Mouse (Mus musculus) layer of hippocampus, postnatal 14 days (tissue): ENCODE data around the gene Gmds. TPM values are rescaled to one million over a fixed set of nuclear protein-coding genes. Genes with fewer than 3 reads are reported as not detected.

Experiments
- DNase-seq, 2 experiments: peaks; one replicate each; pipeline ENCODE4 v3.0.0; 2021 to 2022; ENCODE audit warnings: low spot score in 2 of 2, mixed read lengths in 1 of 2
- total RNA-seq, 2 experiments: library from RNA; stranded (reverse); gene quantifications; 2 replicates each; pipeline ENCODE4 v1.2.3; 2021

Gmds gene
- total RNA-seq, 2 experiments from 2014 or later, result 15.8 to 18.0 TPM

DNA sequence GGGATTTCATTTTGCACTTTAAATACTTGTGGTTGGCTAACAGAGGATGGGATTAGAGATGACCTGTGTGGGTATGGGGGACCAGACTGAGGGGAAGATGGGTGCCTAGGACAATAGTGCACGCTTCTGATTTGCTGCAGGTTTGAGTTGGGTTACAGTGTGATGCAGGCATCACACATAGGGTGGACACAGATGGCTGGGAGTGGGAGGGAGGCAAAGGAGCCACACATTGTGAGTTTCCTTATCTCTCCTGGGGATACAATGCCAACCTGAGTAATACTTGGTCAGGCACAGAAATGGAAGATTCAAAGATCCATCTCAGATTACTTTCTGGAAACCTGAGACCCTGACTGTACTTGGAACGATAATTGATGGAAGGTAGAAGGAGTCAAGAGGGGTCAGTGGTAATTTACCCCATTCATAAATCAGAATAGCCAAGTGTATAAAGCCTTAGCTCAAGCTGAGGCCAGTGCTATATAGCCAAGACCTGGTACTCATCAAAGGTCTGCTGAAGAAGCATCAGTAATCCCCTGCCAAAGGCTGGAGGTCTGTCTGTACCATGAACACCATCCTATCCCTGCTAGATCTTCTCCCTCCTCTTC is 445.5 kb downstream of the Gmds start:
- no peak for DNase-seq

- DNase-seq, result no peak
Measured at GRCm38 (mm10) chr13:31888500-31888899, 450.0 kb downstream of the Gmds start.

GRCm38 (mm10) chr13:31885769-31886168 is 452.8 kb downstream of the Gmds start:
- DNase-seq, result no peak

- peak in 1 of 2 experiments; percentile 16 for DNase-seq
Measured at GRCm38 (mm10) chr13:31878805-31879477, 459.6 kb downstream of the Gmds start.

DNA sequence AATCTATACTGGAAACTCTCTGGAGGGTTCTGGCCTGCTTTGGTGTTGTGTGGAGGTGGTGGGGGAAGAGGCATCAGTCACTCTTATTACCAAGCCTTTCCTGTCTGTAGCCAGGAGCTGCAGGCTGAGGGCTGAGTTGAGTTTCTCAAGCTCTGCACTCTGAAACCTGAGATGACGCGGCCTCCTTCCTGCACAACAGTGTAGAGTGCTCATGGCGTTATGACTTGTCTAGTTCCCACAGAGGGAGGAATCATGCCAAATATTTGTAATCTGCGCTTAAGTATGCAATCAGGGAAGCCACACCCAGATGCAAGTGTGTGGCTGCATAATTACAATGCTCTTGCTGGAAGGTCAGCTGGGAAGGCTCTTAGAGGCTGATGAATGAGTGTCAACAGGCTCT is 461.5 kb downstream of the Gmds start:
- no peak for DNase-seq

GRCm38 (mm10) chr13:31874427-31874826 is 464.1 kb downstream of the Gmds start:
- DNase-seq, result no peak

- no peak for DNase-seq
Measured at GRCm38 (mm10) chr13:31873269-31873668, 465.3 kb downstream of the Gmds start.

DNA sequence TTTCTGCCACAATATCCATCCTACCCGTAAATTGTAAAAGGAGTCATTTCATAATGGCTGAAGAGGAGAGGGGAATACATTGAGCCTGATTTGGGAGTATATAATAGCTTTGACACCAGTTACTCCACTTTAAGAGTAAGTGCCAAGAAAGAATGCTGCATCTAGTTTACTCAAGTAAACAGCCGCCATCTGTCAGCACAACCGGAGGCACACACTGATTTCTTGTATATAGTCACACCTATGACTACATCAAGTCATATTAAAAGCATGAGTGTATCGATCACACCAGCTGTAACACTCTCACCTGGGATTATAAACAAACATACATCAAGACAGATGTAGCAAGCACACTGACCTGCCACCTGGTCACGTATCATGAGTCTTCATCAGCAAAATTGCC is 473.8 kb downstream of the Gmds start:
- no peak for DNase-seq

- no peak for DNase-seq
Measured at GRCm38 (mm10) chr13:31863461-31863860, 475.1 kb downstream of the Gmds start.

GRCm38 (mm10) chr13:31860200-31860599 is 478.3 kb downstream of the Gmds start:
- DNase-seq, result no peak

- DNase-seq, result no peak
Measured at GRCm38 (mm10) chr13:31854000-31854399, 484.5 kb downstream of the Gmds start.

GRCm38 (mm10) chr13:31853564-31853963 is 485.0 kb downstream of the Gmds start:
- no peak for DNase-seq

DNA sequence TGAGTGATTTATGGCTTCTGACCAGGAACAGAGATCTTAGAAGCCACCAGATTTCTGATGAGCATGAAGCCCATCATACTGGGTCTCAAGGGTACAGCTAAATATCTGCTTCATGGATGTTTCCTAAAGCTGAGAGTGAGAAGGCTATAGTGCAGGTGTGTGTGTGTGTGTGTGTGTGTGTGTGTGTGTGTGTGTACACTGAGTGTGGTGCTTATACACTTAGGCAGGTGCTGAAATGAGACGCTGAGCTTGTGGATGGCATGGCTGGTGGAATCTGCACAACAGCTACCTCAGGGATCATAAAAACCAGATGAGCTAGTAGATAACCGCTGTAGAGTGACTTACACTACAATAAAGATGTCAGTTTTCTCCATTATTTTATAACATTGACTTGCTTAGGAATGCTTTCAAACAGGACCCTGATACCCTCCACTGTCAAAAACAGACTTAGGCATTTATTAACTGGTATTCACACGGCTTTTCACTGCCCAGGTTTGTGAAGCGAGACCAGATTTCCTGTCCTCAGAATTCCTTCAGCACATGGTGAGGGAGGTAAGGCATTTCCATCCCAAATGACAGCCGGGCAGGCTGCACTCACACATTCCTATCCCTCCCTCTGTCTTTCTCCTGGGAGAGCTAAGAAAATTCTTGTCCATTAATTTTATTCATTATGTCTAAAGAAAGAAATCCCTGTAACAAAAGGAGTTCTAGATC is 489.1 kb downstream of the Gmds start:
- no peak for DNase-seq

DNA sequence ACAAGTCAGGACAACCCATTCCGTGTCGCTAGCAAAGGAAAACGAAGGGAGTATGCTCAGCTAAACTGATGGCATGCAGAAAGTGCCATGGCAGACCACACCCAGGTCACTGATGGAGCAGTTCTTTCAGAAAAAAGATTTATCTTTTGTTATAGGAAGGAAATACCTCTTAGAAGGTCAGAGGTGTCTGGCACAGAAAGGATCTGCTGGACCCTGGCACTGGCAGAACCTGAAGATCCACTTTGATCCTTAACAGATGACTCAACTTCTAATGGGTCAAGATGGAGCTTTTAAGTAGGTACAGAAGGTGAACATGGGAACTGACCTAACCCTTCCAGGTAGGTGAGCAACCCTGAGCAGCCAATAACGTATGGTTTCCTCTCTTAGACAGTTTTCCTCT is 502.7 kb downstream of the Gmds start:
- DNase-seq, result no peak

- no peak for DNase-seq
Measured at GRCm38 (mm10) chr13:31830332-31830731, 508.2 kb downstream of the Gmds start.

GRCm38 (mm10) chr13:31828446-31828845 is 510.1 kb downstream of the Gmds start:
- DNase-seq, result no peak

- DNase-seq, result no peak
Measured at GRCm38 (mm10) chr13:31827820-31828332, 510.7 kb downstream of the Gmds start.

GRCm38 (mm10) chr13:31827160-31827559 is 511.4 kb downstream of the Gmds start:
- DNase-seq, result no peak

DNA sequence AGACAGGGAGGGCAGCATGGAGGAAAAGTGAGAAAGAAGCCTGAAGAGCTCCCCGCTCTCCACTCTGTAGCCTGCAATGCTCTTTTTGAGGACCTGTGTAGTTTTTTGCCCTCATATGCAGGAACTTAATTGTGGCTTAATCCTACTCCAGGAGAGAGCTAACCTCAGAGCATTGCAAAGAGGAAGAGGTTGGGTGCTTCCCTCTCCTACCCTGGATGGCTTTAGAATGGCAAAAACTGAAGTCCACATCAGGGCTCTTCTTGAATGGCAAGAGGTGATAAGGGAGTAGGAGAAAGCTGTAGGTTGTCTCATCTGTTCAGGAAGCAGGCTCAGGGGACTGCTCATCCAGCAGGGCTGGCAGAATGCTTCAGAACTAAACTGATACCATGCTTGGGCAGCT is 513.4 kb downstream of the Gmds start:
- DNase-seq, result no peak

- no peak for DNase-seq
Measured at GRCm38 (mm10) chr13:31823316-31823715, 515.2 kb downstream of the Gmds start.

DNA sequence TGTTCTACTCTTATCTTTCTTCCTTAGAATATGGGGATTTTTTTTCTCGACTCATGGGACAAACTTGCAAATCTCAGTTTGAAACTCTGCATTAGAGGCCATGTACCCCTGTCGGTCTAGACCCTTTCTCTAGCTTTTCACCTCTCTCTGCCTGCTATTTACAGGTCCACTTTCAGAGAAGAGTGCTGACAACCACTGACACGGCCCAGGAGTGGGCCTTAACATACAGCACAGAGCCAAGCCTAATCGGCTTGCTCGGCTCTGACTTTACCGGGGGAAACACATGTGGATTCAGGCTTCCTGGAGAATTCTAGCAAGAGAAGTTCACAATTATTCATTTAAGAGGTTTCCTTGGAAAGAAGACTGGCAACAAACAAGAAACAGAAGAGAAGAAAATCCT is 517.5 kb downstream of the Gmds start:
- DNase-seq, result no peak

- DNase-seq, result no peak
Measured at GRCm38 (mm10) chr13:31820587-31821017, 517.9 kb downstream of the Gmds start.
